Mouse (Mus musculus): ENCODE data around the gene Arhgef39.

The Arhgef39 gene

GRCm38 (mm10) chr4:43499407-43500333, at the start of gene Arhgef39:
TSS of gene Arhgef39 (minus strand) at chr4:43499695.
- DNase-seq (ENCODE audit: low spot score in 2 of 2): peak; percentile 90 to 94

- no peak for DNase-seq (ENCODE audit: low spot score in 2 of 2)
Observed at GRCm38 (mm10) chr4:43549055-43549454, 49.6 kb upstream of the Arhgef39 start.

GRCm38 (mm10) chr4:43547160-43547559, 47.7 kb upstream of the Arhgef39 start:
- no peak for DNase-seq (ENCODE audit: low spot score in 2 of 2)

GRCm38 (mm10) chr4:43546375-43547047, 47.0 kb upstream of the Arhgef39 start:
- DNase-seq (ENCODE audit: low spot score in 2 of 2): no peak

GRCm38 (mm10) chr4:43542044-43542443, 42.5 kb upstream of the Arhgef39 start:
- DNase-seq (ENCODE audit: low spot score in 2 of 2): no peak

GRCm38 (mm10) chr4:43536031-43536430, 36.5 kb upstream of the Arhgef39 start:
- no peak for DNase-seq (ENCODE audit: low spot score in 2 of 2)

GRCm38 (mm10) chr4:43535628-43536027, 36.1 kb upstream of the Arhgef39 start:
- DNase-seq (ENCODE audit: low spot score in 2 of 2): no peak

GRCm38 (mm10) chr4:43533270-43533669, 33.8 kb upstream of the Arhgef39 start:
- no peak for DNase-seq (ENCODE audit: low spot score in 2 of 2)

GRCm38 (mm10) chr4:43530581-43530980, 31.1 kb upstream of the Arhgef39 start:
- DNase-seq (ENCODE audit: low spot score in 2 of 2): peak; percentile 79 to 92

- no peak for DNase-seq (ENCODE audit: low spot score in 2 of 2)
Observed at GRCm38 (mm10) chr4:43530081-43530501, 30.6 kb upstream of the Arhgef39 start.

- no peak for DNase-seq (ENCODE audit: low spot score in 2 of 2)
Observed at GRCm38 (mm10) chr4:43528487-43528886, 29.0 kb upstream of the Arhgef39 start.

- DNase-seq (ENCODE audit: low spot score in 2 of 2): no peak
Observed at GRCm38 (mm10) chr4:43527880-43528279, 28.4 kb upstream of the Arhgef39 start.

GRCm38 (mm10) chr4:43519956-43520355, 20.5 kb upstream of the Arhgef39 start:
- DNase-seq (ENCODE audit: low spot score in 2 of 2): peak; percentile 82 to 94

GRCm38 (mm10) chr4:43519551-43519950, 20.1 kb upstream of the Arhgef39 start:
- DNase-seq (ENCODE audit: low spot score in 2 of 2): no peak

GRCm38 (mm10) chr4:43515764-43516708, 16.5 kb upstream of the Arhgef39 start:
- no peak for DNase-seq (ENCODE audit: low spot score in 2 of 2)

GRCm38 (mm10) chr4:43513791-43514190, 14.3 kb upstream of the Arhgef39 start:
- no peak for DNase-seq (ENCODE audit: low spot score in 2 of 2)

- DNase-seq (ENCODE audit: low spot score in 2 of 2): no peak
Observed at GRCm38 (mm10) chr4:43513300-43513699, 13.8 kb upstream of the Arhgef39 start.

GRCm38 (mm10) chr4:43512653-43513052, 13.2 kb upstream of the Arhgef39 start:
- no peak for DNase-seq (ENCODE audit: low spot score in 2 of 2)

- no peak for DNase-seq (ENCODE audit: low spot score in 2 of 2)
Observed at GRCm38 (mm10) chr4:43511675-43512454, 12.4 kb upstream of the Arhgef39 start.

GRCm38 (mm10) chr4:43509109-43509508, 9.6 kb upstream of the Arhgef39 start:
- DNase-seq (ENCODE audit: low spot score in 2 of 2): peak in 1 of 2 experiments; percentile 63

- peak; percentile 58 to 75 for DNase-seq (ENCODE audit: low spot score in 2 of 2)
Observed at GRCm38 (mm10) chr4:43508666-43508997, 9.1 kb upstream of the Arhgef39 start.

Data from spleen, postnatal 4 days (tissue).